Mouse (Mus musculus) spleen, postnatal 36 days (tissue): ENCODE data around the gene Uimc1.

Experiments
- DNase-seq, 2 experiments: peaks; one replicate each; pipeline ENCODE4 v3.0.0; 2022; ENCODE audit warnings: low spot score in 2 of 2, mixed read lengths in 1 of 2

Uimc1 gene

GRCm38 (mm10) chr13:55047706-55048105 is 52.4 kb downstream of the Uimc1 start:
- DNase-seq = no peak

- no peak for DNase-seq
Observed at GRCm38 (mm10) chr13:55040016-55040415, 60.1 kb downstream of the Uimc1 start.

DNA sequence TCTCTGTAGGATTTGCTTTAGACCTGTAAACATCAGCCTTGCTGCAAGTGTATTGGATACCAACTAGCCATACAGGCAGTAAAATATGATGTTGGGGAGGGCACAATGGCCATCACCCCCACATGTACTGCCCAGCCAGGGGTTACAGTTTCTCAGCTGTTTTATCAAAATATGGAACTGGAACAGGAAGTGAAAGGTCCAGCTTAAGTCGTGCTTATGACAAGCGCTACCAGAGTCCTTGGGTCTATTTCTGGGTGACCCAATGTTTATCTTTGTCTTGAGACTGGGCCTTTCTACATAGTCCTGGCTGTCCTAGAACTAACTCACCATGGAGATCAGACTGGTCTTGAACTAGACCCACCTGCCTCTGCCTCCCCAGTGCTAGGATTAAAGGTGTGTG is 75.9 kb downstream of the Uimc1 start:
- DNase-seq = no peak

- DNase-seq = peak; percentile 33 to 41
Observed at GRCm38 (mm10) chr13:55022715-55023114, 77.4 kb downstream of the Uimc1 start.

DNA sequence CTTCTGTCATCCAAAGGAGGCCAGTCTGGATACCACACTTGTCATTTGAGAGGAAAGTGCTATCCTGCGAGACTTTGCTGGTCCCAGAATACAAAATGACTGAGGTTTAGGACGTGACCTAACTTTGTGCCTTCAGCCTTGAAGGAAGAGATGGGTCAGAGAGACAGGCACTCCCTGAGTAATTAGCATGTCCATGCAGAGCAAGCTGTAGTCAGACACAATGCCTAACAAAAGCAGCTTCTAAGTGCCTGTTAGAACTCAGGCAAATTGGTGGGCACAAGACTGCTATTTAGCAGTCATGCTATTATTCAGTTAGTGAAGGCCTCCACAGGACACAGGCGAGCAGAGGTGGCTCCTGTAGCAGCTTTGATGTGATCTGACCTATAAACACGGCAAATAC is 77.8 kb downstream of the Uimc1 start:
- DNase-seq = no peak

DNA sequence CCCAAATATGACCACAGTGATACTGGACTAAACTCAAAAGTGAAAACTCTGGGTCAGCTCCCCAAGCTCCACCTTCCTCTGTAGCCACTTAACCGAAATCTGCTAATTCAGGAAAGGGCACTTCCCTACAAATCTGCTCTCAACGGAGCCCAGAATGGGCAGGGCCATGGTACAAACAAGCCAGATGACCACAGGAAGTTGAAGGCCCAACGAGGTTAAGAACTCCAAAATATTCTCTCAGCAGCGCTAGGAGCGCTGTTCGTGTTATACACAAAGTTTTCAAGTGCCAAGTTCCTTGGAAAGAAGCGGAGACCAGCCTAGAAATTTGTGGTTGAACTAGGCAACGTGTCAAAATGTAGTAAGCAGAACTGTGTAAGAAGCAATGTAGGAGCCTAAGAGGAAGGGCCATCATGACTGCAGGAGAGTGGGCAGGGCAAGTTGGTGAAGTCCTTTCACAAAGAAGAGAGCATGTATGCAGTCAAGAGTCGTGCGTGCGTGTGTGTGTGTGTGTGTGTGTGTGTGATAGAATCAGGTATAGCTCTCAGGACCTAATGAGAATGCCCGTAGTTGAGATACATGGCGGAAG is 78.8 kb downstream of the Uimc1 start, which contains the start of gene Hk3:
TSS of gene Hk3 (minus strand) at position 192 of the 586 bp plus-strand sequence.
- DNase-seq = peak in 1 of 2 experiments; percentile 33

DNA sequence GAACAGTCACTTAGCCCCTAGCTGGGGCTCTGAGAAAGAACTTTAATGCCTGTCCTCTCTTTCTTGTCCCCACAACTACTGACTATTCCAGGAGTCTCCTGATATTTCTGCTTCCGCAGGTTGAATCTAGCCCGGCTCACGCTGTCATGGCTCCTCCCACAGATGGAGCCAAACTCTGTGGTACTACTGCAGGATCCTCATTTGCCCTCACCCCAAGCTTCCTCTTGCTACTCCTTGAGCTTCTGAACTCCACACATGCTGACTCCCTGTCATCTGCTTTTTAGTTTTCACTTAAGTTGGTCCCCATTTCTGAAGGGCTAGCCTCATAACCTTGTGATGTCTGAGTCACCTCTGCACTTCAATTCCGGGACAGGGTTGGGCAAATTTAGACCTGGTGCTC is 80.0 kb downstream of the Uimc1 start:
- peak in 1 of 2 experiments; percentile 23 for DNase-seq

- DNase-seq = no peak
Observed at GRCm38 (mm10) chr13:55019181-55019580, 80.9 kb downstream of the Uimc1 start.

GRCm38 (mm10) chr13:55018700-55019099 is 81.4 kb downstream of the Uimc1 start:
- DNase-seq = no peak

DNA sequence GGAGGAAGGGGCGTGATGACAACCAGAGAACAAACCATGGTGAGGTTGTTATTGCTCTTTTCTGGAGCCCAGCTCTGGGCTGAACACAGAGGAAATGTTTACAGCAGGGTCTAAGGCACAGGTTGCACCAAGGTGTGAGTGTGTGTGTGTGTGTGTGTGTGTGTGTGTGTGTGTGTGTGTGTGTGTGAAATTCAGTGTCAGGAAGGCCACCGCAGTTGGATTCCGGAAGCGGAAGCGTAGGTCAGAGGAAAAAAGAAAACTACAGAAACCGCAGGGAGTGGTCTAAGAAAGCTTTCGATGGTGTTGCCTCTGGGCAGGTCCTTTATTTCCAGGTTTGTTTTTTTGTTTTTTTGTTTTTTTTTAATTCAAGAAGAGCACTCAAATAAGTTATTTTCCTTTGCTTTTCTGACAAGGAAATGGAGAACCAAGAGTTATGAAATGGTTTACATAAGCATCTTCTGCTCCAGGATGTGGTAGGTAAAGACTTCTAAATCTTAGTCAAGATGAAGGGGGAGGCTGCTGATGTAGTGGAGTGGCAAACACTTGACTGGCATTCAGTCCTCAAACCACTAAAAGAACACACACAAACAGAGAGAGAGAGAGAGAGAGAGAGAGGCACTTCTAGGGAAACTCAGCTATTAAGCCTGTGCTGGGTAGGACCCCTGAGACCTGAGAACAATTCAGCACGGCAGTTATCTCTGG is 82.1 kb downstream of the Uimc1 start:
- no peak for DNase-seq

DNA sequence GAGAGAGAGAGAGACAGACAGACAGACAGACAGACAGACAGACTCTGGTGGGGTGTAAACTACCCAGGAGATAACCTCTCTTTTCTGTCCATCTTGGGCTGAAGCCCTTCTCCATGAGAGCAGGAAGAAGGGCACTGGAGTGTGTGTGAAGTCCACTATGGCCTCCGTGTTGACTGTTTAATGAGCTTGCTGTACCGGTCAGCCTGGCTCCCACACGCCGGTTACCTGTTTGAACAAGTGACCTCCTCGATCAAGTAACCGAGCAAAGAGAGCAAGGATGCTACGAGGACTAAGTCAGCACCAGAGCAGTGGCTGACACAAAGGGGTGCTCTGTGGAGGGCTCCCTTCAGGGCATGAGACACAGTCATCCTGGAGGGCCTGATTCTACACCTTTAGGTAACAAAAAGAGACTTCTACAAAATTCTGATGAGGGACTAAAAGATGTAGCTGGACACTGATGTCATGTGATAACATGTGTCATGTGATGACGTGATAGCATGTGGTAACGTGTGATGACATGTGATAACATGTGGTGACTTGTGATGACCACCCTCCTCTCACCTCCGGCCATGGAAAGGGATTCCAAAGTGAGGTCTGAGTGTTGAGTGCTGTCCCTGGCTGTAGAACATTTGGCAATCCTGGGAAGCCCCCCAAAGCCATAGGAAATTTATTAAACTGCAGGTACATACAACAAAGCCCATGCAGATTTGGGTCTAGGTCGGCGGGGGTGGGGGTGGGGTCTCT is 82.8 kb downstream of the Uimc1 start:
- no peak for DNase-seq

DNA sequence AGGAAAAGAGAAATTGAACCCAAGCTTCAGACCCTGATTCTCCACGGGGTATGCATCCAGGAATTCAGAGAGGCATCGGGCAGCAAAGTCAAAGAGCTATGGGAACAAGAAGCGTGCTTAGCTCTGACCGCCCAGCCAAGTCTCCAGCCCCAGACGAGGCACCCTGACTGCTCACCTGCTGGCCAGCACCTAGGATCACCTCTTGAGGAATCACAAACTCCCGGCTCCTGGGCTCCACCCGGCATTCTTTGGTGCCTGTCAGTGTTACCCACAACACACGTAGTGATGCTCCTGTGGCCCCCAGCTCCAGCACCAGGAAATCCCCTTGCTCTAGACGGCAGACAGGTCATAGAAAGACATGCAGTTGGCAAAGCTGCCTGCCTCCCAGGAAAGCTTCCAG is 85.6 kb downstream of the Uimc1 start:
- DNase-seq = no peak

GRCm38 (mm10) chr13:55013702-55014344 is 86.3 kb downstream of the Uimc1 start:
- DNase-seq = no peak

DNA sequence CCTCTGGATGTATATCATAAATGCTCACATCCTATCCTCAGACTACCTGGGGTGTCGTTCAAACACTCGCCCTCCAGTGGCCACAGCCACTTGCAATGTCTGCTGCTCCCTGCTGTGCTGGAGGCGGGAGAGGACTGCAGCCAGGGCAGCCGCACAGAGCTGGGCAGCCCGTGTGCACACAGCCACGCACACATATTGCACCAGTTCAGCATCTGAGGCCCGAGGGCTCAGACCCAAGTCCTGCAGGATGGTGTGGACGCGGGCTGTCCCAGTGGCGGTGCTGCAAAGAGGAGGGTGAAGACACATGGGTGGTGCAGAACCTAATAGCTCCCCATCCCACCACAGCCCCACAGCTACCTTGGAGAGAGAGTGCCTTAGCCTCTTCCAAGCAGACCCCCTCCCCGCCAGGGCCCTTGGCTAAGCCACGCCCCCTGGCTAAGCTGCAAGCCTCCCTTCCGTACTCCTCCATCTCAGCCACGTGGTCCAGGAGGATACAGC is 88.1 kb downstream of the Uimc1 start:
- no peak for DNase-seq

- no peak for DNase-seq
Observed at GRCm38 (mm10) chr13:55011103-55011502, 89.0 kb downstream of the Uimc1 start.

- DNase-seq = no peak
Observed at GRCm38 (mm10) chr13:55008589-55008988, 91.5 kb downstream of the Uimc1 start.

DNA sequence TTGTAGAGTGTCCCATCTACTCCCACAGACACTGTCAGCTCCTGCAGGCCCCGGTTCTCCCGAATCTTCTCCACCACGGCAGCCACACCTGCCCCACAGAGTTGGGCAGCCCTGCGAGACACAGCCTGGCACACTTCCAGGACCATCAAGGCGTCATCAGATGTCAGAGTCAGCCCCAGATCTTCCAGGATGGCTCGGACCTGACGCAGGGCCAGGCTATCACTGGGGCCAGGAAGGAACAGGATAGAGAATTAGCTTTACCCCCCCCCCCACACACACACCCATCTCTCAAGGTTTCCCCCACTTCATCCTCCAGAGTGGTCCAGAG is 93.7 kb downstream of the Uimc1 start:
- no peak for DNase-seq

- DNase-seq = no peak
Observed at GRCm38 (mm10) chr13:55005691-55006414, 94.2 kb downstream of the Uimc1 start.

GRCm38 (mm10) chr13:55004646-55005045 is 95.5 kb downstream of the Uimc1 start:
- no peak for DNase-seq

DNA sequence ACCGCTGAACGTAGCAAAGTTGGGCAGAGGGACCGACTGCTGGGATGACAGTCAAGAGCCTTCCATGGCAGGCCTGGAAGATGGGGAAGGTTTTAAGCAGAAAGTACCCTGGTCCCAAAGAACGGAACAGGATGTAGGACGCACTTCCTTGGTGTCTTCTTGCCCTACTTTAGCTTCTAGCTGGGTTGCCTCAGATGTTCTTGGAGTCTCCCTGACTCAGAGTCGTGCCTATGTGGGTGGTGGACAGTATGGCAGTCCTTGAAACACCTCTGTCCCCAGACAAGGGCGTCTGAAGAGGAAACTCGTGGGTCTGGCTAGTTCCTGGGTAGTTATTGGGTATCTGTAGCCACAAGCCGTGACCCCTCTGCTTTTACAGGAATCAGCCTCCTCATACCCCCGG is 98.0 kb downstream of the Uimc1 start:
- no peak for DNase-seq

GRCm38 (mm10) chr13:55000433-55000832 is 99.7 kb downstream of the Uimc1 start:
- DNase-seq = no peak

GRCm38 (mm10) chr13:54997568-54997967 is 102.5 kb downstream of the Uimc1 start:
- no peak for DNase-seq
